Mouse (Mus musculus): Measurements from ENCODE around the gene Mmp8.

Gene Mmp8

GRCm38 (mm10) chr9:7594816-7595540 lies 36.7 kb downstream of the Mmp8 start:
- DNase-seq (ENCODE audit: low spot score): peak; percentile 89

GRCm38 (mm10) chr9:7602982-7603742 lies 44.9 kb downstream of the Mmp8 start:
- peak; percentile 84 for DNase-seq (ENCODE audit: low spot score)

- DNase-seq (ENCODE audit: low spot score): no peak
Measured at GRCm38 (mm10) chr9:7604005-7604404, 45.7 kb downstream of the Mmp8 start.

GRCm38 (mm10) chr9:7605638-7606037 lies 47.4 kb downstream of the Mmp8 start:
- DNase-seq (ENCODE audit: low spot score): no peak
